Mouse (Mus musculus): ENCODE data around the gene Ctr9. TPM values are rescaled to one million over a fixed set of nuclear protein-coding genes. Genes with fewer than 3 reads are reported as not detected.

The Ctr9 gene
- polyA plus RNA-seq, 1 experiment = 21.2 TPM

DNA sequence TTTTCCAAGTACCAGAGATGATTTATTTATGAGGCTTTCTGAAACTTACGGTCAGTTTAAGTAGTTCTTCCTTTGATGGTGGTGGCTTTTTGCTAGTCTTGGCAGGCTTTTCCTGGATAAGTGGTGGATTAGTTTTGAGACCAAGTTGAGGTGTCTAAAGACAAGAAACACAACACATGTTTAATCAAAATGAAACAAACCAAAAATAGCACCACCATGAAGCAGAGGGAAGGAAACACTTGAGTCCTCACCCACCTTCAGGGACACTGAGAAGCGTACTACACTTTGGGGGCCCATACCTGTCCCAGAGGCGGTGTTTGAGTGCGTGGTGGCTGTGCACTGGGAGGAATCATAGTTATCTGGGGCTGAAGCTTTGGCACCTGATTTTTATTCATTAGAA is 46.5 kb downstream of the Ctr9 start:
- Histone ChIP-seq H3K4me1 (ENCODE audit: control insufficient read depth, insufficient read depth, low read length) (no peaks in the 10 kb centered on the region; the same call in 1 of the 2 replicates), H3K27ac (ENCODE audit: control insufficient read depth, insufficient read depth, low read depth, low read length, poor library complexity) (no peak overlapping the region), H3K4me3 (replicated peaks; ENCODE audit: control insufficient read depth, low read depth, low read length) (no peak overlapping the region)
- TF ChIP-seq POLR2A (IDR thresholded peaks at IDR 0.05; ENCODE audit: borderline replicate concordance, control insufficient read depth, low read depth, low read length) (no peak), CTCF (IDR thresholded peaks at IDR 0.05; ENCODE audit: control insufficient read depth, insufficient read depth, low read length) (no peak)
- 89% methylated on average over 4 of the region's 4 CpGs for WGBS

GRCm38 (mm10) chr7:111078271-111078670 is 49.5 kb downstream of the Ctr9 start:
- Histone ChIP-seq H3K27ac (ENCODE audit: control insufficient read depth, insufficient read depth, low read depth, low read length, poor library complexity) (no peak overlapping the region), H3K4me1 (ENCODE audit: control insufficient read depth, insufficient read depth, low read length) (no peaks in the 10 kb centered on the region; the same call in 1 of the 2 replicates), H3K4me3 (replicated peaks; ENCODE audit: control insufficient read depth, low read depth, low read length) (no peak overlapping the region)
- TF ChIP-seq CTCF (IDR thresholded peaks at IDR 0.05; ENCODE audit: control insufficient read depth, insufficient read depth, low read length) (no peak), POLR2A (IDR thresholded peaks at IDR 0.05; ENCODE audit: borderline replicate concordance, control insufficient read depth, low read depth, low read length) (no peak)
- WGBS = 93% methylated on average over 4 of the region's 4 CpGs

- WGBS = 63% methylated on average over 8 of the region's 8 CpGs
- no peak for TF ChIP-seq POLR2A (IDR thresholded peaks at IDR 0.05; ENCODE audit: borderline replicate concordance, control insufficient read depth, low read depth, low read length)
- no peak for TF ChIP-seq CTCF (IDR thresholded peaks at IDR 0.05; ENCODE audit: control insufficient read depth, insufficient read depth, low read length)
- Histone ChIP-seq H3K4me1 (ENCODE audit: control insufficient read depth, insufficient read depth, low read length) (no peaks in the 10 kb centered on the region; the same call in 1 of the 2 replicates), H3K27ac (ENCODE audit: control insufficient read depth, insufficient read depth, low read depth, low read length, poor library complexity) (no peak overlapping the region), H3K4me3 (replicated peaks; ENCODE audit: control insufficient read depth, low read depth, low read length) (no peak overlapping the region)
Observed at GRCm38 (mm10) chr7:111080026-111080425, 51.3 kb downstream of the Ctr9 start.

- Histone ChIP-seq H3K27ac (ENCODE audit: control insufficient read depth, insufficient read depth, low read depth, low read length, poor library complexity) (no peak overlapping the region), H3K4me3 (replicated peaks; ENCODE audit: control insufficient read depth, low read depth, low read length) (peak overlapping the region; percentile 52), H3K4me1 (ENCODE audit: control insufficient read depth, insufficient read depth, low read length) (no peaks in the 10 kb centered on the region; the same call in 1 of the 2 replicates)
- TF ChIP-seq CTCF (IDR thresholded peaks at IDR 0.05; ENCODE audit: control insufficient read depth, insufficient read depth, low read length) (no peak), POLR2A (IDR thresholded peaks at IDR 0.05; ENCODE audit: borderline replicate concordance, control insufficient read depth, low read depth, low read length) (no peak)
- 50% methylated on average over 3 of the region's 3 CpGs for WGBS
Observed at GRCm38 (mm10) chr7:111080876-111081275, 52.1 kb downstream of the Ctr9 start.

GRCm38 (mm10) chr7:111082043-111082821 is 53.5 kb downstream of the Ctr9 start:
- TF ChIP-seq CTCF (IDR thresholded peaks at IDR 0.05; ENCODE audit: control insufficient read depth, insufficient read depth, low read length) (no peak), POLR2A (IDR thresholded peaks at IDR 0.05; ENCODE audit: borderline replicate concordance, control insufficient read depth, low read depth, low read length) (peak; percentile 58; the same call in 1 of the 2 replicates)
- peak overlapping the region; percentile 100 for H3K27ac ChIP-seq (ENCODE audit: control insufficient read depth, insufficient read depth, low read depth, low read length, poor library complexity)
- H3K4me3 ChIP-seq (replicated peaks; ENCODE audit: control insufficient read depth, low read depth, low read length) = peak overlapping the region; percentile 97
- WGBS = under 1% methylated on average over 83 of the region's 83 CpGs
- no peaks in the 10 kb centered on the region; the same call in 1 of the 2 replicates for H3K4me1 ChIP-seq (ENCODE audit: control insufficient read depth, insufficient read depth, low read length)

DNA sequence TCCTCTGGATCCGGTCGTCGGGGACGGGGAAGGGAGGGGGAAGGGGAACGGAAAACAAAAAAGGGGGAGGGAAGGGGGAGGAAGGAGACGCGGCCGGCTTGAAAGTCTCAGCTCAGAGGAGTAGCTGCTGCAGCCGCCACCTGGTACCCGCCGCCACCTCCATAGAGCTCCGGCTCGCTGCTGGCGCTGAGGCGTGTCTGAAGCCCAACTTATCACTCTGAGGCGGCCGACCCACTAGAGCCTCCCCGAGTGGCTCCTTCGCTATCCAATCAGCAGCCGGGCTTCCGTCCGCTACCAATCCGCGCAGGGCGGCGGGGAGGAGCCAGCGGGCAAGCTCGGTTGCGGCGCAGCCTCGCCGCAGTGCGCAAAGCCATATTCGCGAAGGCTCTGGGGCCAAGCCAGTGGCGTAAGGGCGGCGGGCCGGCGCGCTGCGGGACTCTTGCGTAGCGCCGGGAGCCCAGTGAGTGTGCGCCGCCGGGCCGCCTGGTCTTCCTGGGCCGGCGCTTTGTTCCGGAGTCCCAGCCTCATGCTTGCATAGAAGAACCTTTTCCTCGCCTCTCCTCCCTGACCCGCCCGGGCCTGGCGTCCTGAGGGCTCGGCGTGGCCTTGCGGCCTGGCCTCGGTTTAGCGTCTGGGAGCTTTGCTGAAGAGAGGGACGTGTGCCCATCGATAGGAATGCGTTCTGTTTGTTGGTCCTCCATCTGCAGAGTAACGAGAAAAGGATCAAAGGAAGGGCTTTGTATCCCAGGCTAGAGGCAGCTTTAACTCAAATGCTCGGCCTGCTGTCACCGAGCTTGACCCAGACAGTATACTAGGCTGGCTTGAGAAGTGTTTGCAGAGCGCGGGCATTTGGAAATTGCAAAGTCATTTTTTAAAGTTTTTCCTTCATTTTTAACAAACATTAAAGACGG is 54.3 kb downstream of the Ctr9 start, which contains the start of gene Eif4g2:
Gene Eif4g2 (minus strand): TSS at position 209 of the 911 bp plus-strand sequence.
- TF ChIP-seq POLR2A (IDR thresholded peaks at IDR 0.05; ENCODE audit: borderline replicate concordance, control insufficient read depth, low read depth, low read length) = peak; percentile 99
- TF ChIP-seq CTCF (IDR thresholded peaks at IDR 0.05; ENCODE audit: control insufficient read depth, insufficient read depth, low read length) = 0 out of 2 replicates have a peak, but pooled peaks have one; percentile 5
- WGBS = under 1% methylated on average over 70 of the region's 70 CpGs
- no peaks in the 10 kb centered on the region; the same call in 1 of the 2 replicates for H3K4me1 ChIP-seq (ENCODE audit: control insufficient read depth, insufficient read depth, low read length)
- peak within 1 kb of the TSS; percentile 97 for H3K4me3 ChIP-seq (replicated peaks; ENCODE audit: control insufficient read depth, low read depth, low read length)
- peak within 1 kb of the TSS; percentile 100 for H3K27ac ChIP-seq (ENCODE audit: control insufficient read depth, insufficient read depth, low read depth, low read length, poor library complexity)

GRCm38 (mm10) chr7:111083733-111084120 is 55.0 kb downstream of the Ctr9 start:
- 6% methylated on average over 4 of the region's 4 CpGs for WGBS
- Histone ChIP-seq H3K4me3 (replicated peaks; ENCODE audit: control insufficient read depth, low read depth, low read length) (peak overlapping the region; percentile 33), H3K4me1 (ENCODE audit: control insufficient read depth, insufficient read depth, low read length) (no peaks in the 10 kb centered on the region; the same call in 1 of the 2 replicates), H3K27ac (ENCODE audit: control insufficient read depth, insufficient read depth, low read depth, low read length, poor library complexity) (no peak overlapping the region; the same call in 1 of the 2 replicates)
- TF ChIP-seq POLR2A (IDR thresholded peaks at IDR 0.05; ENCODE audit: borderline replicate concordance, control insufficient read depth, low read depth, low read length) (no peak), CTCF (IDR thresholded peaks at IDR 0.05; ENCODE audit: control insufficient read depth, insufficient read depth, low read length) (no peak)

All from bone marrow, adult 2 months (tissue).